Mouse (Mus musculus): ENCODE measurements around the gene Fam131a.
"Not testable (repeated sequence)": the region's sequence is repeated elsewhere in the genome, so short reads cannot be mapped to it uniquely, and the experiment has no call there.

DNA sequence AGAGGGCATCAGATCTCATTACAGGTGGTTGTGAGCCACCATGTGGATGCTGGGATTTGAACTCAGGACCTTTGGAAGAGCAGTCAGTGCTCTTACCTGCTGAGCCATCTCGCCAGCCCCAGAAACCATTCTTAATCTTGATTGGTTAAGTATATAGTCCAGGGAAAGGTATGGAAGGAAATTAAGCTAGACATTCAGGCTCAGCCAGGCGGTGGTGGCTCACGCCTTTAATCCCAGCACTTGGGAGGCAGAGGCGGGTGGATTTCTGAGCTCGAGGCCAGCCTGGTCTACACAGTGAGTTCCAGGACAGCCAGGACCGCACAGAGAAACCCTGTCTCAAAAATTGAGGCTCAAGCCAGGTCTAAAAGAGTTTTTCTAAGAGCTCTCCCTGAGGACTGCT is 25.0 kb upstream of the Fam131a start, which contains the start of gene Eif4g1:
- TF ChIP-seq ZNF384 (IDR thresholded peaks at IDR 0.05; ENCODE audit: low read depth, low read length); MAFK (IDR thresholded peaks at IDR 0.05; ENCODE audit: insufficient read depth, low read depth, low read length); HCFC1 (IDR thresholded peaks at IDR 0.05; ENCODE audit: borderline replicate concordance, insufficient read depth, low read length); ZC3H11A (IDR thresholded peaks at IDR 0.05; ENCODE audit: borderline replicate concordance, low read depth, low read length): not testable (repeated sequence)
